Mouse (Mus musculus) embryonic stem cell, embryonic (primary cell): ENCODE measurements around the gene Lsm12.

Experiments
- CTCF ChIA-PET, 4 experiments: fragments of 300-600 bp in 2 of 4; fragments of 350-600 bp in 2 of 4; sonication (Branson Sonifier 250); formaldehyde crosslinking; loops; one replicate each; lab custom pipeline; 2022; ENCODE audit warnings: inconsistent platforms in 2 of 4; lab: Charles Lee
- POLR2A ChIA-PET, 4 experiments: fragments of 300-600 bp in 2 of 4; fragments of 350-600 bp in 2 of 4; sonication (Branson Sonifier 250); formaldehyde crosslinking; loops; one replicate each; lab custom pipeline; 2022; ENCODE audit warnings: antibody characterized with exemption in 4 of 4, inconsistent platforms in 1 of 4; lab: Charles Lee

Lsm12 gene

GRCm38 (mm10) chr11:102168689-102169088, 16.4 kb downstream of the Lsm12 start:
- ChIA-PET POLR2A (interaction anchor here in 2 of 4 experiments (0.9 to 3.5 kb wide), 4 partner anchors 11 to 38 kb away, joined by 3 to 24 read pairs (median 4); partner anchors contain the start of gene G6pc3 (in 1 of the 2)), CTCF (no interaction called here)

- ChIA-PET POLR2A (interaction anchor here in 2 of 4 experiments (0.9 to 1.4 kb wide), 4 partner anchors 10 to 39 kb away, joined by 3 to 4 read pairs (median 3); no protein-coding TSS in a partner anchor), CTCF (interaction anchor here in 1 of 4 experiments (0.5 to 0.6 kb wide), 2 partner anchors 70 to 81 kb away, joined by 3 to 16 read pairs; partner anchors contain the start of gene BC030867)
These were observed 17.6 kb downstream of the Lsm12 start for GRCm38 (mm10) chr11:102167539-102167938.

GRCm38 (mm10) chr11:102165971-102166722, 18.9 kb downstream of the Lsm12 start:
- CTCF ChIA-PET, result interaction anchor here (0.6 to 1.3 kb wide), 6 partner anchors 10 to 372 kb away, joined by 3 to 5 read pairs (median 3); partner anchors contain the start of genes Cd300lg (in 1 of the 4) and Tmem101 (in 1 of the 4)
- POLR2A ChIA-PET, result interaction anchor here in 2 of 4 experiments (0.6 to 2.9 kb wide), 10 partner anchors 10 to 913 kb away, joined by 3 to 13 read pairs (median 3); partner anchors contain the start of genes G6pc3 (in 1 of the 2), Grn (in 1 of the 2) and Tmem101 (in 1 of the 2)

GRCm38 (mm10) chr11:102159781-102160180, 25.3 kb downstream of the Lsm12 start:
- ChIA-PET CTCF (interaction anchor here in 2 of 4 experiments (0.6 to 1.1 kb wide), 4 partner anchors 53 to 120 kb away, joined by 3 read pairs; no protein-coding TSS in a partner anchor), POLR2A (interaction anchor here in 3 of 4 experiments (0.8 to 1.7 kb wide), 3 partner anchors 13 to 179 kb away, joined by 3 to 4 read pairs (median 3); no protein-coding TSS in a partner anchor)

- CTCF ChIA-PET, result interaction anchor here in 2 of 4 experiments (0.6 to 1.4 kb wide), 2 partner anchors 56 to 87 kb away, joined by 3 read pairs; no protein-coding TSS in a partner anchor
- POLR2A ChIA-PET, result interaction anchor here in 1 of 4 experiments (0.6 to 1.1 kb wide), 4 partner anchors 19 to 517 kb away, joined by 3 to 10 read pairs (median 4); no protein-coding TSS in a partner anchor
These were observed 27.1 kb downstream of the Lsm12 start for GRCm38 (mm10) chr11:102158024-102158423.

GRCm38 (mm10) chr11:102156786-102157089, 28.4 kb downstream of the Lsm12 start:
- CTCF ChIA-PET, result interaction anchor here in 3 of 4 experiments (0.6 to 2.0 kb wide), 30 partner anchors 9 to 715 kb away, joined by 3 to 10 read pairs (median 4); partner anchors contain the start of genes BC030867 (in 2 of the 3) and Rpl27 (in 1 of the 3)
- POLR2A ChIA-PET, result interaction anchor here (0.5 to 2.5 kb wide), 32 partner anchors 8 to 605 kb away, joined by 3 to 8 read pairs (median 3); partner anchors contain the start of genes Pyy (in 2 of the 4), Asb16 (in 1 of the 4), BC030867 (in 1 of the 4) and Cd300lg (in 1 of the 4)

- CTCF ChIA-PET, result interaction anchor here in 3 of 4 experiments (0.6 to 2.0 kb wide), 35 partner anchors 8 to 714 kb away, joined by 3 to 10 read pairs (median 4); partner anchors contain the start of genes BC030867 (in 2 of the 3), Dusp3 (in 1 of the 3), Rpl27 (in 1 of the 3) and Tmub2 (in 1 of the 3)
- POLR2A ChIA-PET, result interaction anchor here (0.5 to 2.5 kb wide), 38 partner anchors 8 to 604 kb away, joined by 3 to 13 read pairs (median 3); partner anchors contain the start of genes Pyy (in 2 of the 4), Asb16 (in 1 of the 4), BC030867 (in 1 of the 4) and Cd300lg (in 1 of the 4)
These were observed 28.9 kb downstream of the Lsm12 start, which contains the start of gene Tmem101 for GRCm38 (mm10) chr11:102156039-102156785. Gene Tmem101, minus strand, starts transcription at chr11:102156404.

- CTCF ChIA-PET, result interaction anchor here (0.5 to 2.2 kb wide), 23 partner anchors 9 to 819 kb away, joined by 3 to 9 read pairs (median 4); partner anchors contain the start of genes Tmem101 (in 2 of the 4), BC030867 (in 1 of the 4), Dusp3 (in 1 of the 4) and Tmub2 (in 1 of the 4)
- POLR2A ChIA-PET, result interaction anchor here (0.6 to 1.8 kb wide), 13 partner anchors 9 to 1083 kb away, joined by 3 to 8 read pairs (median 3); partner anchors contain the start of gene Tmem101 (in 2 of the 4)
These were observed 37.7 kb downstream of the Lsm12 start for GRCm38 (mm10) chr11:102147213-102147989.

- ChIA-PET POLR2A (interaction anchor here in 3 of 4 experiments (0.6 to 1.4 kb wide), 10 partner anchors 8 to 164 kb away, joined by 3 to 6 read pairs (median 3); partner anchors contain the start of genes Hdac5 (in 1 of the 3), Tmem101 (in 1 of the 3) and Tmub2 (in 1 of the 3)), CTCF (interaction anchor here in 3 of 4 experiments (0.5 to 1.3 kb wide), 9 partner anchors 8 to 219 kb away, joined by 3 to 5 read pairs (median 3); partner anchors contain the start of gene Tmem101 (in 2 of the 3))
These were observed 38.6 kb downstream of the Lsm12 start for GRCm38 (mm10) chr11:102146531-102146930.

GRCm38 (mm10) chr11:102146005-102146404, 39.1 kb downstream of the Lsm12 start:
- POLR2A ChIA-PET, result interaction anchor here in 2 of 4 experiments (0.6 to 1.4 kb wide), 9 partner anchors 9 to 165 kb away, joined by 3 to 6 read pairs (median 3); partner anchors contain the start of genes Hdac5 (in 1 of the 2), Tmem101 (in 1 of the 2) and Tmub2 (in 1 of the 2)
- CTCF ChIA-PET, result interaction anchor here in 3 of 4 experiments (1.0 to 1.3 kb wide), 6 partner anchors 8 to 101 kb away, joined by 3 to 5 read pairs (median 3); partner anchors contain the start of gene Tmem101 (in 2 of the 3)

- CTCF ChIA-PET, result interaction anchor here (0.5 to 1.3 kb wide), 6 partner anchors 11 to 139 kb away, joined by 3 to 4 read pairs (median 3); partner anchors contain the start of gene Tmem101 (in 2 of the 4)
- POLR2A ChIA-PET, result interaction anchor here in 2 of 4 experiments (0.9 to 1.4 kb wide), 3 partner anchors 9 to 122 kb away, joined by 3 read pairs; no protein-coding TSS in a partner anchor
These were observed 39.6 kb downstream of the Lsm12 start, which contains the start of gene Nags for GRCm38 (mm10) chr11:102145471-102146001. Gene Nags, plus strand, starts transcription at chr11:102145513.

- POLR2A ChIA-PET, result interaction anchor here in 1 of 4 experiments (1.4 kb wide), 1 partner anchor 123 kb away, joined by 3 read pairs; no protein-coding TSS in a partner anchor
- CTCF ChIA-PET, result interaction anchor here in 2 of 4 experiments (0.5 to 0.6 kb wide), 3 partner anchors 46 to 139 kb away, joined by 3 read pairs; no protein-coding TSS in a partner anchor
These were observed 40.1 kb downstream of the Lsm12 start for GRCm38 (mm10) chr11:102144957-102145470.

GRCm38 (mm10) chr11:102142355-102142754, 42.7 kb downstream of the Lsm12 start:
- CTCF ChIA-PET, result interaction anchor here in 3 of 4 experiments (0.5 to 1.9 kb wide), 13 partner anchors 8 to 499 kb away, joined by 3 to 9 read pairs (median 3); partner anchors contain the start of gene Sost (in 1 of the 3)
- POLR2A ChIA-PET, result interaction anchor here in 3 of 4 experiments (0.6 to 2.0 kb wide), 10 partner anchors 8 to 268 kb away, joined by 3 to 10 read pairs (median 4); partner anchors contain the start of genes BC030867 (in 1 of the 3) and Cfap97d1 (in 1 of the 3)

- CTCF ChIA-PET, result interaction anchor here (0.7 to 1.4 kb wide), 6 partner anchors 14 to 166 kb away, joined by 3 to 5 read pairs (median 3); partner anchors contain the start of gene Tmem101 (in 1 of the 4)
- POLR2A ChIA-PET, result interaction anchor here in 1 of 4 experiments (0.8 to 1.1 kb wide), 3 partner anchors 15 to 23 kb away, joined by 3 to 5 read pairs (median 3); partner anchors contain the start of gene Tmem101
These were observed 44.6 kb downstream of the Lsm12 start for GRCm38 (mm10) chr11:102140508-102140907.
